Mouse (Mus musculus) heart, embryonic 16.5 days (tissue): Measurements from ENCODE around the gene Ache. TPM values are rescaled to one million over a fixed set of nuclear protein-coding genes. Genes with fewer than 3 reads are reported as not detected.
A peak's percentile ranks its signal among the peaks of the same experiment; 100 is the strongest.

Experiments
- ATAC-seq: fragments of 200-750 bp; cut with Nextera tagmentation; replicated peaks from 2 replicates; pipeline ENCODE4 v1.8.0; 2017; ENCODE audit warnings: moderate number of reproducible peaks; ENCODE audit not compliant: insufficient read depth, low FRiP score; ENCODE audit errors: extremely low read depth
- H3K27ac ChIP-seq: fragments of 300-500 bp; sonication (generic); 2 replicates; pipeline ENCODE4 v1.5.1; 2014; ENCODE audit warnings: mild to moderate bottlenecking, low read length, control low read depth, moderate library complexity
- H3K27me3 ChIP-seq: fragments of 300-500 bp; sonication (generic); 2 replicates; pipeline ENCODE4 v1.6.1; 2014; ENCODE audit warnings: low read length, mixed read lengths; ENCODE audit not compliant: control insufficient read depth, insufficient read depth
- H3K36me3 ChIP-seq: fragments of 300-500 bp; sonication (generic); 2 replicates; pipeline ENCODE4 v1.6.1; 2014; ENCODE audit not compliant: control insufficient read depth, insufficient read depth
- H3K4me1 ChIP-seq: fragments of 300-500 bp; sonication (generic); 2 replicates; pipeline ENCODE4 v1.6.1; 2014; ENCODE audit warnings: low read length, mixed read lengths; ENCODE audit not compliant: control insufficient read depth, insufficient read depth
- H3K4me2 ChIP-seq: fragments of 300-500 bp; sonication (generic); 2 replicates; pipeline ENCODE4 v1.6.1; 2014; ENCODE audit warnings: low read depth, mild to moderate bottlenecking, control low read depth, low read length
- H3K4me3 ChIP-seq: fragments of 300-500 bp; sonication (generic); 2 replicates; pipeline ENCODE4 v1.5.1; 2014; ENCODE audit warnings: mild to moderate bottlenecking, control low read depth, low read length
- H3K9ac ChIP-seq: fragments of 300-500 bp; sonication (generic); 2 replicates; pipeline ENCODE4 v1.6.1; 2014; ENCODE audit warnings: low read length, control low read depth
- H3K9me3 ChIP-seq: fragments of 300-500 bp; sonication (generic); replicated peaks from 2 replicates; pipeline ENCODE4 v1.6.1; 2016; ENCODE audit warnings: low read length; ENCODE audit not compliant: control insufficient read depth
- WGBS: fragments of 180-500 bp; shearing (Covaris S2); extraction: QIAGEN DNeasy Blood & Tissue Kit; methylation state at CpG from one replicate; pipeline ENCODE4 v1.1.7; 2014; 5-methylcytosine and 5-hydroxymethylcytosine counted together
- polyA plus RNA-seq: library from polyadenylated mRNA; unstranded; fragments of >200 nt; fragmentation: Nextera tagmentation; extraction: Ambion mirVana; gene quantifications from 2 replicates; pipeline ENCODE4 v1.2.1, GENCODE M21; 2015

Gene Ache
- polyA plus RNA-seq, 1 experiment from 2014 or later = 16.7 TPM

- H3K4me2 ChIP-seq = no peak overlapping the region
- H3K9me3 ChIP-seq = no peaks in the 10 kb centered on the region
- no peak overlapping the region for H3K4me3 ChIP-seq
- ATAC-seq = no peak
- H3K27ac ChIP-seq = no peak overlapping the region
- H3K4me1 ChIP-seq = peaks cover 24% of the 10 kb centered on the region
- H3K27me3 ChIP-seq = peaks cover 27% of the 10 kb centered on the region
- WGBS = 37% methylated on average over 7 of the region's 7 CpGs
- no peak overlapping the region for H3K9ac ChIP-seq
- H3K36me3 ChIP-seq = no peaks in the 10 kb centered on the region
These were observed 1.3 kb upstream of the Ache start for GRCm38 (mm10) chr5:137285986-137286385.

DNA sequence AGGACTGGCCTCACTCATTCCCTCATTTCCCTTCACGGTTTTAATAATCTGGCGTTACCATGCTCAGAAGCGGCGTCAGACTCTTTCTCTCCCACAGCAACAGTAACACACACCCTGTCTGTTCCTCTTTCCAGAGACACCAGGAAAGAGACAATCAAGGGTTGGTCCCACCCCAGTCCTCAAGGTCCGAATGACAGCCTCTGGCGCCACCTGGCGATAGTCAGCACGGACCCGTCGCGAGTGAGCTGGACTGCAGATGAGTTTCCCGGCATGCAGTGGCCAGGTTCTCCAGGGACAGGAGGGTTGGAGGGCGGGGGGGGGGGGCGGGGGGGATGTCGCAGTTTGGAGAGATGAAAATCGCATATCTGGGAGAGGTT lies 676 bp upstream of the Ache start:
- Histone ChIP-seq H3K9ac (no peak overlapping the region), H3K36me3 (no peaks in the 10 kb centered on the region), H3K4me3 (peak overlapping the region; percentile 55), H3K4me1 (peaks cover 24% of the 10 kb centered on the region), H3K27me3 (peaks cover 27% of the 10 kb centered on the region), H3K9me3 (no peaks in the 10 kb centered on the region), H3K27ac (no peak overlapping the region), H3K4me2 (peak overlapping the region; percentile 80)
- peak; percentile 61 for ATAC-seq
- WGBS = 2% methylated on average over 15 of the region's 16 CpGs

GRCm38 (mm10) chr5:137287953-137288743 lies 829 bp downstream of the Ache start:
- peak overlapping the region; percentile 45; the same call in 1 of the 2 replicates for H3K27ac ChIP-seq
- H3K36me3 ChIP-seq = no peaks in the 10 kb centered on the region
- peak overlapping the region; percentile 55 for H3K4me3 ChIP-seq
- peak overlapping the region; percentile 64 for H3K9ac ChIP-seq
- ATAC-seq = no peak
- H3K9me3 ChIP-seq = no peaks in the 10 kb centered on the region
- H3K4me1 ChIP-seq = peaks cover 24% of the 10 kb centered on the region
- peaks cover 33% of the 10 kb centered on the region for H3K27me3 ChIP-seq
- under 1% methylated on average over 53 of the region's 65 CpGs for WGBS
- peak overlapping the region; percentile 80 for H3K4me2 ChIP-seq

DNA sequence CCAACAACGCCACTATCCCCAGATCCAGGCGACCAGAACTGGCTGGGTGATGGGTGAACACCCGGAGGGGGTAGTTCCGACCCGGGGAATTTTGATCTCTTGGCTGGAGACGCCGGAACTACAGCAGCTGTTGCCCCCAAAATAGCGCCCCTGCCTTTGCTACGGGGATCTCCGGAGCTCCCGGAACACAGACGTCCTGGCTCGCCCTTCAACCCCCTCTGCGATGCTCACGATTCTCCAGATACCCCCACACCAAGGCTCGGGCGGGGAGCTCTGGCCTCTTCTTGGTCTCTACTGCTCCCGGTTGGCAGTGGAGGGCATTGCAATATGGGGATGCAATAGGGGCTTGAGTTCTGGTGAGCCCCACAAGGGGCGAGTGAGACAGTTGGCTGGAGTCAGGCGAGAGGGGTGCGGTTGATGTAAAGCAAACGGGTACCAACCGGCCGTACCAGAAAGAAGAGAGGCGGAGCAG lies 1.7 kb downstream of the Ache start:
- peaks cover 33% of the 10 kb centered on the region for H3K27me3 ChIP-seq
- H3K27ac ChIP-seq = peak overlapping the region; percentile 29; the same call in 1 of the 2 replicates
- no peak for ATAC-seq

DNA sequence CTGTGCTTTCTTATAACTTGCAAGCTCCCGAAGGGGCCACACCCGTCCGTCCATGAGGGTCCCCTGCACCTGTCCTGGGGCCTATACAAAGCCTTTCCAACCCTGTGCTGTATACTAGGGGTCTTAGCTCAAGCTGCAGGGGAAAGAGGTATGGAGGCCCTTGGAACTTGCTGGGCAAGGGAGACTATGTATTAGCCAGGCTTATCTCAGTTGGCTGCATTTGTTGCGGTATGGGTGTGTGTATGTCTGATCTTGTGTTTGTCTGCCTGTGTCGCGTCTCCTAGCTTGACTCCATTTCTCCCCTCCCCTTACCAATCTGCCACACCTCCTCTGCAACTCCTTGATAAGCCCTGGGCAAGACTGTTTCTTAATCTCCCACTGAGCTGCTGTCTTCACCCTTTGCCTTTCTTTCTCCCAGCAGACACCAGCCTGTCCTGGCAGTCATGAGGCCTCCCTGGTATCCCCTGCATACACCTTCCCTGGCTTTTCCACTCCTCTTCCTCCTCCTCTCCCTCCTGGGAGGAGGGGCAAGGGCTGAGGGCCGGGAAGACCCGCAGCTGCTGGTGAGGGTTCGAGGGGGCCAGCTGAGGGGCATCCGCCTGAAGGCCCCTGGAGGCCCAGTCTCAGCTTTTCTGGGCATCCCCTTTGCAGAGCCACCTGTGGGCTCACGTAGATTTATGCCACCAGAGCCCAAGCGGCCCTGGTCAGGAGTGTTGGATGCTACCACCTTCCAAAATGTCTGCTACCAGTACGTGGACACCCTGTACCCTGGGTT lies 2.5 kb downstream of the Ache start:
- no peak for ATAC-seq
- peak overlapping the region; percentile 80 for H3K4me2 ChIP-seq
- H3K4me3 ChIP-seq = peak overlapping the region; percentile 55
- peak overlapping the region; percentile 29 for H3K27ac ChIP-seq
- H3K36me3 ChIP-seq = no peaks in the 10 kb centered on the region
- H3K4me1 ChIP-seq = peaks cover 26% of the 10 kb centered on the region
- 52% methylated on average over 13 of the region's 13 CpGs for WGBS
- H3K9me3 ChIP-seq = no peaks in the 10 kb centered on the region
- H3K9ac ChIP-seq = peak overlapping the region; percentile 52
- peaks cover 33% of the 10 kb centered on the region for H3K27me3 ChIP-seq

More for the DNA sequence above, 1.7 kb downstream of the Ache start:
- WGBS = 2% methylated on average over 25 of the region's 25 CpGs
- Histone ChIP-seq H3K4me2 (peak overlapping the region; percentile 80), H3K4me1 (peaks cover 24% of the 10 kb centered on the region), H3K36me3 (no peaks in the 10 kb centered on the region), H3K9me3 (no peaks in the 10 kb centered on the region), H3K9ac (peak overlapping the region; percentile 52), H3K4me3 (peak overlapping the region; percentile 55)

- ATAC-seq = no peak
- WGBS = 22% methylated on average over 15 of the region's 15 CpGs
- Histone ChIP-seq H3K9me3 (no peaks in the 10 kb centered on the region), H3K4me3 (peak overlapping the region; percentile 2; the same call in 1 of the 2 replicates), H3K36me3 (peaks cover 8% of the 10 kb centered on the region), H3K4me2 (peak overlapping the region; percentile 23; the same call in 1 of the 2 replicates), H3K27ac (no peak overlapping the region), H3K27me3 (peaks cover 33% of the 10 kb centered on the region), H3K4me1 (peaks cover 31% of the 10 kb centered on the region), H3K9ac (no peak overlapping the region)
These were observed 3.4 kb downstream of the Ache start for GRCm38 (mm10) chr5:137290677-137291076.

- ATAC-seq = no peak
- Histone ChIP-seq H3K4me3 (no peak overlapping the region), H3K27ac (no peak overlapping the region), H3K36me3 (peaks cover 15% of the 10 kb centered on the region), H3K4me2 (peak overlapping the region; percentile 23; the same call in 1 of the 2 replicates), H3K9ac (no peak overlapping the region), H3K27me3 (peaks cover 33% of the 10 kb centered on the region), H3K9me3 (no peaks in the 10 kb centered on the region), H3K4me1 (peaks cover 31% of the 10 kb centered on the region)
- WGBS = 74% methylated on average over 15 of the region's 15 CpGs
These were observed 4.1 kb downstream of the Ache start for GRCm38 (mm10) chr5:137291381-137291926.

- peak overlapping the region; percentile 100 for H3K4me2 ChIP-seq
- ATAC-seq = 0 out of 2 replicates have a peak, but pooled peaks have one; percentile 11
- H3K9ac ChIP-seq = peak overlapping the region; percentile 79
- H3K4me1 ChIP-seq = peaks cover 18% of the 10 kb centered on the region
- WGBS = under 1% methylated on average over 15 of the region's 15 CpGs
- H3K4me3 ChIP-seq = peak overlapping the region; percentile 74
- peaks cover 23% of the 10 kb centered on the region for H3K27me3 ChIP-seq
- peak overlapping the region; percentile 86 for H3K27ac ChIP-seq
- H3K9me3 ChIP-seq = no peaks in the 10 kb centered on the region
- peaks cover 34% of the 10 kb centered on the region for H3K36me3 ChIP-seq
These were observed 6.0 kb downstream of the Ache start for GRCm38 (mm10) chr5:137293282-137293681.
